Mouse (Mus musculus) embryonic facial prominence, embryonic 14.5 days (tissue): Measurements from ENCODE around the gene Vps18. TPM values are rescaled to one million over a fixed set of nuclear protein-coding genes. Genes with fewer than 3 reads are reported as not detected.

Experiments used
- ATAC-seq: fragments of 200-750 bp; cut with Nextera tagmentation; 2 replicates; pipeline ENCODE4 v1.8.0; 2017; ENCODE audit warnings: low read depth, moderate number of reproducible peaks, moderate TSS enrichment
- DNase-seq: peaks from one replicate; pipeline ENCODE4 v3.0.0-alpha.2; 2015; ENCODE audit warnings: low spot score
- H3K27ac ChIP-seq: fragments of 300-500 bp; sonication (generic); replicated peaks from 2 replicates; pipeline ENCODE4 v1.5.1; 2014; ENCODE audit warnings: low read depth, mild to moderate bottlenecking, low read length, moderate library complexity
- H3K27me3 ChIP-seq: fragments of 300-500 bp; sonication (generic); replicated peaks from 2 replicates; pipeline ENCODE4 v1.6.1; 2014; ENCODE audit warnings: low read length; ENCODE audit not compliant: control insufficient read depth, insufficient read depth
- H3K36me3 ChIP-seq: fragments of 300-500 bp; sonication (generic); 2 replicates; pipeline ENCODE4 v1.6.1; 2014; ENCODE audit warnings: low read length, mixed read lengths; ENCODE audit not compliant: control insufficient read depth, insufficient read depth
- H3K4me1 ChIP-seq: fragments of 300-500 bp; sonication (generic); 2 replicates; pipeline ENCODE4 v1.6.1; 2014; ENCODE audit warnings: antibody characterized with exemption, low read length; ENCODE audit not compliant: control insufficient read depth, insufficient read depth
- H3K4me2 ChIP-seq: fragments of 300-500 bp; sonication (generic); 2 replicates; pipeline ENCODE4 v1.6.1; 2014; ENCODE audit warnings: low read depth, mild to moderate bottlenecking, low read length, moderate library complexity, mixed read lengths
- H3K4me3 ChIP-seq: fragments of 300-500 bp; sonication (generic); 2 replicates; pipeline ENCODE4 v1.5.1; 2014; ENCODE audit warnings: low read depth, mild to moderate bottlenecking, low read length
- H3K9ac ChIP-seq: fragments of 300-500 bp; sonication (generic); 2 replicates; pipeline ENCODE4 v1.6.1; 2014; ENCODE audit warnings: low read depth, mild to moderate bottlenecking, low read length, moderate library complexity, mixed read lengths
- H3K9me3 ChIP-seq: fragments of 300-500 bp; sonication (generic); 2 replicates; pipeline ENCODE4 v1.6.1; 2016; ENCODE audit warnings: low read length; ENCODE audit not compliant: control insufficient read depth
- WGBS: fragments of 180-500 bp; shearing (Covaris S2); extraction: QIAGEN DNeasy Blood & Tissue Kit; methylation state at CpG from one replicate; pipeline ENCODE4 v1.1.7; 2014; 5-methylcytosine and 5-hydroxymethylcytosine counted together
- polyA plus RNA-seq: library from polyadenylated mRNA; unstranded; fragments of >200 nt; fragmentation: Nextera tagmentation; extraction: Ambion mirVana; gene quantifications from 2 replicates; pipeline ENCODE4 v1.2.1, GENCODE M21; 2014

Gene Vps18
- polyA plus RNA-seq, 1 experiment from 2014 or later = 12.5 TPM

DNA sequence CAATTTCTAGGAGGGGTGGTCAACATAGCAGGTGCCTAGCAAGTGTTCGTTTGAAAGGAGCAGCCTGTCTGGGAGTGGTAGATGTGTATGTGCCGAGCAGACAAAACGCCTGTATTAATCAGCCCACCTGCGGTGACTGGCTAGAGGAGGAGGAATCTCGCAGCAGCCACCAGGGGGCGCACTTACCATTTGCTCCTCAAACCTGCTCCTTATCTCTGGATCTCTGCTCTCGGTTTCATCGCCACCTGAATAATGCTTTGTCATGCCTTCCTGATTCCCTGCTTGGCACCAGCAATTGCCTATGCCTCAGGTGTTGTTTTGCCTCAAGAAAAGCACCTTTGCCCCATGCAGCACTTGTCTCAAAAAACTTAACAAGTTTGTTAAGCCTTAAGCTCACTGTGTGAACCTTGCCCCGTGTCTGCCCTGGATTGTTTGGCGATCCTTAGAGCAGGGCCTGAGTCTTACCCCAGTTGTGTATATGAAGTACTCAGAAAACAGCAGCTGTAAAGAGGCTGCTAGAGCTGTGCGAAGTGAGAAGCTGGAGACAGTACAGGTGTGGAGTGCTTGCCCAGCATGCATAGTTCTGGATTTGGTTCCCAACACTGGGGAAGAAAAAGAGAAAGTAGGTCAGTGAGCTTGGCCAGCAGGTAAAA, 37.6 kb upstream of the Vps18 start:
- Histone ChIP-seq H3K9me3 (no peaks in the 10 kb centered on the region), H3K27me3 (0 out of 2 replicates have a peak, but pooled peaks cover 7% of the 10 kb centered on the region), H3K9ac (no peak overlapping the region), H3K27ac (no peak overlapping the region), H3K4me1 (no peaks in the 10 kb centered on the region), H3K4me3 (no peak overlapping the region), H3K4me2 (peak overlapping the region; percentile 32), H3K36me3 (no peaks in the 10 kb centered on the region)
- 13% methylated on average over 11 of the region's 11 CpGs for WGBS
- DNase-seq (peak; percentile 83), ATAC-seq (peak; percentile 80)

DNA sequence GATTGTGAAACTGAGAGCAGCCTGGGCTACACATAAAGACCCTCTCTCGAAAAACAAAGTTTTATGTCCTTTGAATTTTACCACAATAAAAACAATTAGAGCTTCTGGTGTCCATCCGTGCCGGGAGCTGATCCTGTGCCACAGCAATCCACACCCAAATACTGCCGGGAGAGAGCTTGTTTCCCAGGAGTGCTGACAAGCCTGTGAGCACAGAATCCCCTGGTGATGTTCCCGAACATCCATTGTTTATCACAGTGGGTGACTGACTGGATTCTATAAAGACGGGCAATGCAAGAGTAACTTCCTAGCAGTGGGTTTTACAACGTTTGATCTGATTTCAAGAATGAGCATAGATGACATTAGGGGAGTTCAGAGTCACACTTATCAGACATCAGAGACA, 33.6 kb upstream of the Vps18 start:
- Histone ChIP-seq H3K27ac (no peak overlapping the region), H3K27me3 (0 out of 2 replicates have a peak, but pooled peaks cover 7% of the 10 kb centered on the region), H3K9me3 (no peaks in the 10 kb centered on the region), H3K4me2 (no peak overlapping the region), H3K4me3 (no peak overlapping the region), H3K4me1 (no peaks in the 10 kb centered on the region), H3K36me3 (no peaks in the 10 kb centered on the region), H3K9ac (no peak overlapping the region)
- no peak for DNase-seq
- WGBS = 18% methylated on average over 7 of the region's 7 CpGs
- ATAC-seq = no peak

DNA sequence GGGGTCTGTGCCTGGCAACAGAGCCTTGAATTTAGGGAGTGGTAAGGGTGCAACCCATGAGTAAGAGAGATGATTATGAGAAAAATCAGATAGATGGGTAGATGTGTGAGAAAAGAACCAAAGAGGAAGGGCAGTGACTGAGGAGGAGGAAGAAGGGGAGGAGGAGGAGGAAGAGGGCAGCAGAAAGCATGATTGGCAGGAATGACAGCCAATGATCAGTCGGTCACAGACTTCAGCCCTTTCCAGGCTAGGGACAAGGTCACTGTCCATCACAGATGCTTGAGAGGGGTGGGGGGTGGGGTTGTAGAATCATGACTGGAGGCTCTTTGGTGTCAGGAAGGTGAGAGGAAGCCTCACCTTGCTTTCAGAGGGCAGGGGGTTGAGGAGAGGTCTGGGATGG, 28.0 kb upstream of the Vps18 start:
- WGBS = 67% methylated on average over 1 of the region's 1 CpGs

DNA sequence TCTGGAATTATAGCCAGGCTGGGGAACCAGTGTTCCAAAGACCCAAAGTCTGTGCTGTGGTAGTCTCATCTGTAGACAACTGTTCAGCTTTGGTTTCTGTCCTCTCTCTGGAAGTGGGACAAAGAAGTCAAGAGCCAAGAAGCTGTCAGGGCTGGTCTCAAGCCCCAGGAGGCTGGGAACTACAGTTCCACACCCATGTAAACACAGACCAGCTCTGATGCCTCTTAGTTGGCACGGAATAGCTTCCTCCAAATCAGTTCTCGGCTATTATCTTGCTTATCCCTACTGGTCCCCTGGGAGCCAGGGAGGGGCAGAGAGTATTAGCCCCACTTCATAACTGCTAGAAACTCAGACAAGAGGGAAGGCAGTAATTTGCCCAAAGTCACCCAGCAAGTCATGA, 27.2 kb upstream of the Vps18 start:
- DNase-seq (peak; percentile 55), ATAC-seq (no peak)

More for the DNA sequence above, 28.0 kb upstream of the Vps18 start:
- Histone ChIP-seq H3K36me3 (no peaks in the 10 kb centered on the region), H3K4me2 (no peak overlapping the region), H3K4me3 (no peak overlapping the region), H3K4me1 (peaks cover 4% of the 10 kb centered on the region; the same call in 1 of the 2 replicates), H3K9ac (no peak overlapping the region), H3K27ac (no peak overlapping the region), H3K27me3 (0 out of 2 replicates have a peak, but pooled peaks cover 1% of the 10 kb centered on the region), H3K9me3 (no peaks in the 10 kb centered on the region)
- ATAC-seq (no peak), DNase-seq (no peak)

DNA sequence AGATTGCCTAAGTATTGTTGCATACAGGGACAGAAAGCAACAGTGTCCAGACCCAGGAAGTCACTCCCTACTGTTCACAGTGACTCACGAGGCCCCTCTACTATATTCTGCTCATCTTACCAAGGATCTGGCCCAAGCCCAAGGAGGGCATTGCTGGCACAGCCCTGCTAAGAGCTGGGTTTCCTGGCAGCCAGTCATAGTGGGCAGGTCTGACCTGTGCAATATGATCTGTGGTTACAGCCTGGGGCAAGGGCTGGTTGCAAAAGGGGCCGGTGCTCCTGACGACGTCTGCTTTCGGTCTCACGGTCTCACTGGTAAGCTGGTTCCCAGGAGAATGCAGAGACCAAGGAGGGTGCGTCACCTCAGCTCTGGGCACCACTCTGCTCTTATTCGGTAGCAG, 25.6 kb upstream of the Vps18 start:
- Histone ChIP-seq H3K4me1 (peaks cover 4% of the 10 kb centered on the region; the same call in 1 of the 2 replicates), H3K27ac (peak overlapping the region; percentile 49; the same call in 1 of the 2 replicates), H3K36me3 (no peaks in the 10 kb centered on the region), H3K9ac (peak overlapping the region; percentile 40), H3K9me3 (no peaks in the 10 kb centered on the region), H3K4me2 (peak overlapping the region; percentile 21), H3K4me3 (no peak overlapping the region), H3K27me3 (no peaks in the 10 kb centered on the region)
- ATAC-seq (peak; percentile 95), DNase-seq (peak; percentile 80)
- WGBS = 13% methylated on average over 8 of the region's 8 CpGs

More for the DNA sequence above, 27.2 kb upstream of the Vps18 start:
- H3K9me3 ChIP-seq = no peaks in the 10 kb centered on the region
- H3K4me1 ChIP-seq = peaks cover 4% of the 10 kb centered on the region; the same call in 1 of the 2 replicates
- no peaks in the 10 kb centered on the region for H3K27me3 ChIP-seq
- H3K4me3 ChIP-seq = no peak overlapping the region
- H3K36me3 ChIP-seq = no peaks in the 10 kb centered on the region
- WGBS = 39% methylated on average over 2 of the region's 2 CpGs
- H3K27ac ChIP-seq = no peak overlapping the region
- H3K4me2 ChIP-seq = no peak overlapping the region
- no peak overlapping the region for H3K9ac ChIP-seq

DNA sequence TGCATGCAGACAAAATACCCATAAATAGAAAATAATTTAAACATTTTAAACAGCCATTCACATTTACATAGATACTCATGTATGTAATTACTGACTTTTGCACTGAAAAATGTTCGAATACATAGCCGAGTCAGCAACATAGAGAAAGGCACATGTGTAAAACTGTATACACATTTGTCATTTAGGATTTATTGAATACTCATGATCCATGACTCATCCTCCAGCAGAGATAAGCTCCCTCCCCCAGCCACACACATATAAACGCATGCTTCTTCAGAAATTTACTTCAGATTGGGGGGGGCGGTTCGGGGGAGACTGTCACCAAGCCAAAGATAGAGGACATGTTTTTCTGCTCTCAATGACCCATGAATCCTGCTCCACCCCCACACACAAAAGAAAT, 24.7 kb upstream of the Vps18 start:
- H3K9ac ChIP-seq = no peak overlapping the region
- H3K4me3 ChIP-seq = no peak overlapping the region
- DNase-seq (no peak), ATAC-seq (no peak)
- peak overlapping the region; percentile 49; the same call in 1 of the 2 replicates for H3K27ac ChIP-seq
- H3K4me1 ChIP-seq = peaks cover 4% of the 10 kb centered on the region; the same call in 1 of the 2 replicates
- no peaks in the 10 kb centered on the region for H3K9me3 ChIP-seq
- H3K4me2 ChIP-seq = no peak overlapping the region
- 78% methylated on average over 5 of the region's 5 CpGs for WGBS
- no peaks in the 10 kb centered on the region for H3K27me3 ChIP-seq
- no peaks in the 10 kb centered on the region for H3K36me3 ChIP-seq

DNA sequence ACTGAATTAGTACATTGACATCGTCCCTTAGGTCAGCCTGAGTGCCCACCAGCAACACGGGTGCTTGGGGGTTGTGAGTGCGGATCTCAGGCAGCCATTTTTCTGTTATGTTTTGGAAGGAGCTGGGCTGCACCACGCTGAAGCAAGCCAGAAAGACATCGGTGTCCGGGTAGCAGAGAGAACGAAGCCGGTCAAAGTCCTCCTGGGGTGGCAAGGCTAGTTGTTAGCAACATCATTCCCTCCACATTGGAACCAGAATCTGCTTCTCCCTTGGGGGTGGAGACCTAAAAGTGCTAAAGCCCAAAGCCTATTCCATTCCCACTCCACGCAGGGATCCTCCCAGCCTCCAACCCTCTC, 18.3 kb upstream of the Vps18 start:
- peak overlapping the region; percentile 63 for H3K4me3 ChIP-seq
- H3K4me2 ChIP-seq = peak overlapping the region; percentile 98
- peaks cover 11% of the 10 kb centered on the region for H3K27me3 ChIP-seq
- H3K9ac ChIP-seq = peak overlapping the region; percentile 72; the same call in 1 of the 2 replicates
- H3K4me1 ChIP-seq = no peaks in the 10 kb centered on the region
- no peaks in the 10 kb centered on the region for H3K9me3 ChIP-seq
- H3K27ac ChIP-seq = no peak overlapping the region
- ATAC-seq = no peak
- DNase-seq = no peak
- WGBS = 63% methylated on average over 9 of the region's 9 CpGs
- H3K36me3 ChIP-seq = no peaks in the 10 kb centered on the region

DNA sequence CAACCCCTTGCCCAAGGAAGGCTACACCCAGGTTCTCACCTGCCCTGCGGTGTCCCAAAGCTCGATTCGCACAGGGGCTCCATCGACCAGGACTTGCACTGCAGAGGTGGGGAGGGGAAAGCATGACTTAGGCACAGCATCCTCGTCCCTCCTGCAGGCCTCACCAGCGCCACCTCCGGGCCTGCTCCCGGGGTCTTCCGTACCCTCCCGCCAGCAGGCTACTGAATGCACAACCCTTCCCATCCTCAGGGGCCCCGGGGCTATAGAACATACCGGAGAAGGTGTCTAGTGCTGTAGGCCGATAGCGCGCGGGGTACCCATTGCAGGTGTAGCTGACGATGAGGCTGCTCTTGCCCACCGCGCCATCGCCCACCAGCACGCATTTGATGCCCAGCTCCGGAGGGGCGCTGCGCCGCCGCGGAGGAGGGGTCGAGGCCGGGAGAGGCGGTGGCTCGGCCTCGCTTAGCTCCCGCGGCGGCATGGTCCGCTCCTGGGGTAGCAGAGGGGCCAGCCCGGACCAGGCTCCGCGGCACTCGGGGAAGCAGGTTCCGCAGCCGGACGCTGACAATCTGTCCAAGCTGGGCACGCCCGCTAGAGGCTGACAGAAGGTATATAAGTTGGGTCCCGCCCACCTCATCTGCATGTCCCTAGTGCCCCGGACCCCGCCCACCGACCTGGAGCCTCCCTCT, 17.8 kb upstream of the Vps18 start, which contains the start of gene Rhov:
Gene Rhov, minus strand, starts transcription at position 630 of the 689 bp plus-strand sequence.
- Histone ChIP-seq H3K9me3 (no peaks in the 10 kb centered on the region), H3K4me1 (no peaks in the 10 kb centered on the region), H3K27me3 (peaks cover 11% of the 10 kb centered on the region), H3K27ac (no peak within 1 kb of the TSS), H3K4me3 (peak within 1 kb of the TSS; percentile 63), H3K9ac (peak within 1 kb of the TSS; percentile 72), H3K4me2 (peak within 1 kb of the TSS; percentile 98), H3K36me3 (no peaks in the 10 kb centered on the region)
- WGBS = 1% methylated on average over 37 of the region's 49 CpGs
- peak; percentile 88 for DNase-seq
- ATAC-seq = peak; percentile 87
